9 mouse cellular contexts compared by ENCODE assay signal in genomic region chr2:93321946-93322345, GRCm38 (mm10). TPM values are rescaled to one million over a fixed set of nuclear protein-coding genes. Genes with fewer than 3 reads are reported as not detected.
DNase-seq lines count a peak whose midpoint lies in the region; ATAC-seq and TF ChIP-seq lines count a peak whose summit lies in the region.
"Had no signal": no experiment of that assay in that cellular context is flagged by ENCODE, and none has a peak within 500 bp of the region (broad histone marks: within the 10 kb centered on the region; RNA-seq: fewer than 3 reads in every experiment).

No protein-coding gene starts in this region.

- no peak for TF ChIP-seq CTCF in layer of hippocampus, adult 2 months (conservative IDR thresholded peaks at IDR 0.05)

- H3K4me3 ChIP-seq in layer of hippocampus, adult 2 months: no peak overlapping the region
- no peak overlapping the region for H3K4me3 ChIP-seq in embryonic facial prominence, embryonic 15.5 days (replicated peaks)
- H3K4me3 ChIP-seq in liver, embryonic 12.5 days: no peak overlapping the region

- H3K27ac ChIP-seq in layer of hippocampus, adult 2 months: peak overlapping the region; percentile 53; the same call in 1 of the 2 replicates
- peak overlapping the region; percentile 41; the same call in 1 of the 2 replicates for H3K27ac ChIP-seq in embryonic facial prominence, embryonic 15.5 days (replicated peaks)
- H3K27ac ChIP-seq in liver, embryonic 12.5 days: no peak overlapping the region

- WGBS in embryonic facial prominence, embryonic 15.5 days: 56% methylated on average over 8 of the region's 8 CpGs
- 69% methylated on average over 8 of the region's 8 CpGs for WGBS in liver, embryonic 12.5 days (ENCODE audit: insufficient replicate concordance)

- H3K27me3 ChIP-seq in embryonic facial prominence, embryonic 15.5 days: no peaks in the 10 kb centered on the region
- no peaks in the 10 kb centered on the region for H3K27me3 ChIP-seq in liver, embryonic 12.5 days (replicated peaks)

- intact Hi-C loops in heart, postnatal 14 days (cut with DNase I): no loop called here

- DNase-seq in layer of hippocampus, adult 2 months (ENCODE audit: low spot score in 2 of 2): no peak
- DNase-seq in layer of hippocampus, adult 11-12 months (ENCODE audit: low spot score): no peak
- peak; percentile 56 to 58 for DNase-seq in heart, postnatal 14 days
- peak; percentile 69 for DNase-seq in skeletal muscle tissue, adult 2 months (ENCODE audit: low read depth, low spot score)
- DNase-seq in B cell, adult 2 months: no peak
- DNase-seq: cerebellum, postnatal 14 days had no signal

- no peak overlapping the region for H3K9ac ChIP-seq in embryonic facial prominence, embryonic 15.5 days
- H3K9ac ChIP-seq in liver, embryonic 12.5 days: no peak overlapping the region

- peak; percentile 30 for ATAC-seq in embryonic facial prominence, embryonic 15.5 days (ENCODE audit: insufficient number of reproducible peaks, low FRiP score, low TSS enrichment, low read depth)
- no peak for ATAC-seq in liver, embryonic 12.5 days
- no peak for ATAC-seq in cerebellum, adult (ENCODE audit: insufficient number of reproducible peaks, low FRiP score, low TSS enrichment)

- no peak overlapping the region for H3K4me2 ChIP-seq in embryonic facial prominence, embryonic 15.5 days (replicated peaks)
- no peak overlapping the region for H3K4me2 ChIP-seq in liver, embryonic 12.5 days

- H3K36me3 ChIP-seq in embryonic facial prominence, embryonic 15.5 days: no peaks in the 10 kb centered on the region
- no peaks in the 10 kb centered on the region for H3K36me3 ChIP-seq in liver, embryonic 12.5 days

- H3K9me3 ChIP-seq in embryonic facial prominence, embryonic 15.5 days (replicated peaks): no peaks in the 10 kb centered on the region
- H3K9me3 ChIP-seq in liver, embryonic 12.5 days (replicated peaks): no peaks in the 10 kb centered on the region

- peaks cover 63% of the 10 kb centered on the region for H3K4me1 ChIP-seq in embryonic facial prominence, embryonic 15.5 days
- H3K4me1 ChIP-seq in liver, embryonic 12.5 days: peaks cover 5% of the 10 kb centered on the region; the same call in 1 of the 2 replicates

RNA-seq across cellular contexts. Expression of gene Tspan18, which starts 12.4 kb away (rescaled TPM):
- 10 to 100 TPM; 39.1 to 40.2 TPM for total RNA-seq in layer of hippocampus, adult 2 months (2021)
- polyA plus RNA-seq in embryonic facial prominence, embryonic 15.5 days (2015; fragmentation: Nextera tagmentation; extraction: Ambion mirVana): 25.5 and 27.6 TPM in 2 replicates
- 10 to 100 TPM; 29.9 to 32.7 TPM for total RNA-seq in heart, postnatal 14 days (2021)
- 6.2 and 6.4 TPM in 2 replicates for polyA plus RNA-seq in liver, embryonic 12.5 days (2016; fragmentation: Nextera tagmentation; extraction: Ambion mirVana)

Comparison
In these comparisons a context has a peak if more than half of its experiments do, and no peak if none do; other contexts are left out.
1. DNase-seq: peak in heart, postnatal 14 days (2 of 2) and skeletal muscle tissue, adult 2 months (single experiment); none in layer of hippocampus, adult 2 months (0 of 2), layer of hippocampus, adult 11-12 months (single experiment) and B cell, adult 2 months (0 of 2).